Mouse (Mus musculus): ENCODE data around the gene Atp8a2. TPM values are rescaled to one million over a fixed set of nuclear protein-coding genes. Genes with fewer than 3 reads are reported as not detected.

Gene Atp8a2
- polyA plus RNA-seq, 1 experiment from 2014 or later = 10.3 TPM

- Histone ChIP-seq H3K4me2 (replicated peaks; ENCODE audit: low read depth, low read length) (no peak overlapping the region), H3K9ac (ENCODE audit: low read depth, low read length) (no peak overlapping the region), H3K27me3 (ENCODE audit: control insufficient read depth, insufficient read depth, low read length) (no peaks in the 10 kb centered on the region), H3K9me3 (ENCODE audit: control insufficient read depth, low read length) (no peaks in the 10 kb centered on the region), H3K4me3 (ENCODE audit: low read depth, low read length) (no peak overlapping the region), H3K27ac (ENCODE audit: low read depth, low read length) (no peak overlapping the region), H3K4me1 (replicated peaks; ENCODE audit: control insufficient read depth, insufficient read depth, low read length) (no peaks in the 10 kb centered on the region), H3K36me3 (ENCODE audit: control insufficient read depth, insufficient read depth, low read length) (no peaks in the 10 kb centered on the region)
- ATAC-seq (ENCODE audit: low FRiP score) (no peak), DNase-seq (ENCODE audit: low spot score) (no peak)
- 79% methylated on average over 3 of the region's 3 CpGs for WGBS
These were observed 487.3 kb downstream of the Atp8a2 start for GRCm38 (mm10) chr14:59709505-59710335.

GRCm38 (mm10) chr14:59708009-59708408, 489.0 kb downstream of the Atp8a2 start:
- no peak overlapping the region for H3K4me2 ChIP-seq (replicated peaks; ENCODE audit: low read depth, low read length)
- WGBS = 93% methylated on average over 7 of the region's 7 CpGs
- H3K4me3 ChIP-seq (ENCODE audit: low read depth, low read length) = no peak overlapping the region
- no peaks in the 10 kb centered on the region for H3K36me3 ChIP-seq (ENCODE audit: control insufficient read depth, insufficient read depth, low read length)
- no peaks in the 10 kb centered on the region for H3K9me3 ChIP-seq (ENCODE audit: control insufficient read depth, low read length)
- no peaks in the 10 kb centered on the region for H3K4me1 ChIP-seq (replicated peaks; ENCODE audit: control insufficient read depth, insufficient read depth, low read length)
- no peak for ATAC-seq (ENCODE audit: low FRiP score)
- no peak overlapping the region for H3K27ac ChIP-seq (ENCODE audit: low read depth, low read length)
- no peak overlapping the region for H3K9ac ChIP-seq (ENCODE audit: low read depth, low read length)
- no peaks in the 10 kb centered on the region for H3K27me3 ChIP-seq (ENCODE audit: control insufficient read depth, insufficient read depth, low read length)
- DNase-seq (ENCODE audit: low spot score) = no peak

DNA sequence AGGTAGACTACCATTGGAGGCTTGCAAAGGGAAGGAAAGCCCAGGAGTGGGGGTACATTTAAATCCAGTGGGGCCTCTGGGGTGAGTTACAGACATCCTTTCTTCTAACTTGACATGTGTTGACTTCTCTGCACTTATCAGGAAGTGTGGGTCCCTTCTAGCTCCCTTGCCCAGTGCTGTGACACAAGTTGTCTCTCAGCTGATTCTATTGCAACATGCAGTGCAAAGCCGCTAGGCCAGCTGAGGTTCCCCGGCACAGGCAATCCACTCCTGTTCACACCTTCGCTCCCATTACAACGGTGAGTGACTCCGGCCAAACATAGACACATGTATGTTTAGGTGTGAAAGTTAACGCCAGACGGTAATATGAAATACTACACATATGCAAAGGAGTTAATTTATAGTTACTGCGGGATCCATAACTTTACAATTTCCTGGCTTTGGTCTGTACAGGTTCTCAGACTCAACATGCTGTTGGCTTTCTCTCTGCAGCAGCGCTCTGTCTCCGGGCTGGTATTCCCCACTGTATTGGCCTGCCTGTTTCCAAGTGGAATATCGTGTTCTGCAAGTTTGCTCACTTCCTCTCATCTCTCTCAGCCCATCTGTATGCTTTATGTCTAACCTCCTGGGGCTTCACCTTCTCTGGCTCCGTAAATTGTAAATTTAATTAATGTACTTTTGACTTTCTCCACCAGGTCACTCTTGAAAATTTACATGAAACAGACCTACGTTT, 491.5 kb downstream of the Atp8a2 start:
- Histone ChIP-seq H3K9ac (ENCODE audit: low read depth, low read length) (no peak overlapping the region), H3K36me3 (ENCODE audit: control insufficient read depth, insufficient read depth, low read length) (no peaks in the 10 kb centered on the region), H3K27ac (ENCODE audit: low read depth, low read length) (no peak overlapping the region), H3K4me1 (replicated peaks; ENCODE audit: control insufficient read depth, insufficient read depth, low read length) (no peaks in the 10 kb centered on the region), H3K4me3 (ENCODE audit: low read depth, low read length) (no peak overlapping the region), H3K4me2 (replicated peaks; ENCODE audit: low read depth, low read length) (no peak overlapping the region), H3K9me3 (ENCODE audit: control insufficient read depth, low read length) (no peaks in the 10 kb centered on the region), H3K27me3 (ENCODE audit: control insufficient read depth, insufficient read depth, low read length) (no peaks in the 10 kb centered on the region)
- no peak for ATAC-seq (ENCODE audit: low FRiP score)
- no peak for DNase-seq (ENCODE audit: low spot score)
- WGBS = 86% methylated on average over 13 of the region's 13 CpGs

DNA sequence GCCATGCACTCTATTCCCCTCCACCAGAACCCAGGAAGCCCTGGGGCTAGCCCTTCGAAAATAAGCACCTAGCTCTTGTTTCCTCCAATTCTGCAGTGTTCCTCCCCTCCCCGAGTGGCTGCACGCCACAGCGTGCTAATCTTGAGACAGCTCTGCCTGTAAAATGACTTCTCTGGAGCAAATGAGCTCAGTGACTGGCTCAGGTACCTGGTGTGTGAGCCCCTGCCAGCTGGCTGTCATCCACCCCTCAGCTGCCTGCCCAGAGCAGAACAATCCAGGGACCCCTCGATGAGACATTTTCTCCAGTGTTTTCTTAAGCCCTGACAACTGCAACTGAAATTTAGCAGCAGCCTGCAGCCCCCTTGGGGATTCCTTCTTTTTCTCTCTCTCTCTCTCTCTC, 495.5 kb downstream of the Atp8a2 start:
- no peaks in the 10 kb centered on the region for H3K36me3 ChIP-seq (ENCODE audit: control insufficient read depth, insufficient read depth, low read length)
- no peaks in the 10 kb centered on the region for H3K27me3 ChIP-seq (ENCODE audit: control insufficient read depth, insufficient read depth, low read length)
- H3K4me3 ChIP-seq (ENCODE audit: low read depth, low read length) = no peak overlapping the region
- H3K27ac ChIP-seq (ENCODE audit: low read depth, low read length) = no peak overlapping the region
- no peak overlapping the region for H3K9ac ChIP-seq (ENCODE audit: low read depth, low read length)
- H3K4me2 ChIP-seq (replicated peaks; ENCODE audit: low read depth, low read length) = no peak overlapping the region
- DNase-seq (ENCODE audit: low spot score) = no peak
- no peaks in the 10 kb centered on the region for H3K4me1 ChIP-seq (replicated peaks; ENCODE audit: control insufficient read depth, insufficient read depth, low read length)
- 63% methylated on average over 5 of the region's 5 CpGs for WGBS
- no peak for ATAC-seq (ENCODE audit: low FRiP score)
- H3K9me3 ChIP-seq (ENCODE audit: control insufficient read depth, low read length) = no peaks in the 10 kb centered on the region

GRCm38 (mm10) chr14:59695160-59695559, 501.8 kb downstream of the Atp8a2 start:
- H3K4me1 ChIP-seq (replicated peaks; ENCODE audit: control insufficient read depth, insufficient read depth, low read length) = no peaks in the 10 kb centered on the region
- no peak overlapping the region for H3K4me2 ChIP-seq (replicated peaks; ENCODE audit: low read depth, low read length)
- no peaks in the 10 kb centered on the region for H3K27me3 ChIP-seq (ENCODE audit: control insufficient read depth, insufficient read depth, low read length)
- H3K9me3 ChIP-seq (ENCODE audit: control insufficient read depth, low read length) = no peaks in the 10 kb centered on the region
- 91% methylated on average over 4 of the region's 4 CpGs for WGBS
- DNase-seq (ENCODE audit: low spot score) = no peak
- H3K27ac ChIP-seq (ENCODE audit: low read depth, low read length) = no peak overlapping the region
- H3K4me3 ChIP-seq (ENCODE audit: low read depth, low read length) = no peak overlapping the region
- no peaks in the 10 kb centered on the region for H3K36me3 ChIP-seq (ENCODE audit: control insufficient read depth, insufficient read depth, low read length)
- H3K9ac ChIP-seq (ENCODE audit: low read depth, low read length) = no peak overlapping the region
- no peak for ATAC-seq (ENCODE audit: low FRiP score)

DNA sequence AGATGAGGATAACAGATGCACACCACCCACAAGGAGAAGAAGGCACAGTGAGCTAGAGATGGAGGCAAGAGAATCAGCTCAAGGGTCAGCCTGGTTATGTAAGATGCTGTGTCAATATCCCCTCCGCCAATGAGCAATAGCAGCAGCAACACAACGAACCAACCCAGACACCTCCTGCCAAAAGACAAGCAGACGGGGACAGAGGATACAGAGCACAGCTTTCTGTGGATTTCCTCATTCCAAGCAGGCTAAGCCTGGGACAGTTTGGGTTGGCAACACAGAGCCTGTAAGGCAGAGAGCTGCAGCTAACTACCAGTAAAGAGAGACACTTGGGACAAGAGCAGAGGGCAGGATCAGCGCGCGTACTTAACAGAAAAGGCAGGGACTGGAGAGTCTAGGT, 504.8 kb downstream of the Atp8a2 start:
- no peaks in the 10 kb centered on the region for H3K9me3 ChIP-seq (ENCODE audit: control insufficient read depth, low read length)
- 83% methylated on average over 6 of the region's 6 CpGs for WGBS
- no peaks in the 10 kb centered on the region for H3K27me3 ChIP-seq (ENCODE audit: control insufficient read depth, insufficient read depth, low read length)
- no peak overlapping the region for H3K9ac ChIP-seq (ENCODE audit: low read depth, low read length)
- no peak overlapping the region for H3K4me3 ChIP-seq (ENCODE audit: low read depth, low read length)
- no peaks in the 10 kb centered on the region for H3K4me1 ChIP-seq (replicated peaks; ENCODE audit: control insufficient read depth, insufficient read depth, low read length)
- ATAC-seq (ENCODE audit: low FRiP score) (no peak), DNase-seq (ENCODE audit: low spot score) (no peak)
- H3K4me2 ChIP-seq (replicated peaks; ENCODE audit: low read depth, low read length) = no peak overlapping the region
- H3K27ac ChIP-seq (ENCODE audit: low read depth, low read length) = no peak overlapping the region
- no peaks in the 10 kb centered on the region for H3K36me3 ChIP-seq (ENCODE audit: control insufficient read depth, insufficient read depth, low read length)

DNA sequence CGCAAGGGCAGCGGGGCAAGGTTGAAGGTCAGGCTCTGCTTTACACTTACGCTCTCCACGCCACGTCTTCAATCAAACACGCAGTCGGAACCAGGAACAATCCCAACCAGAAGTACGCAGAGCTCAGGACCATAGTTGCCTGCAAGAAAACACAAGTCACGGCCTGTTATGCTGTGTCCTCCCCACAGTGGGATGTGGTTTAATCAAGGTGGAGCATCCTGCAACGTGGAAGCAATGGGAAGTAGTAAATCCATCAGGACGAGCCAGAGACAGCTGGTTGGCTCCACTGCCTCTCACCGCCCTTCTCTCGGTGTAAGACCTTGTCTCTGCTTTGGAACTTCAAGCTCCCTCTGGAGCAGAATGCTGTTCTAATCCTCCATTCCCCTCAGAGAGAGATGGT, 505.6 kb downstream of the Atp8a2 start:
- H3K9me3 ChIP-seq (ENCODE audit: control insufficient read depth, low read length) = no peaks in the 10 kb centered on the region
- H3K4me3 ChIP-seq (ENCODE audit: low read depth, low read length) = no peak overlapping the region
- no peaks in the 10 kb centered on the region for H3K36me3 ChIP-seq (ENCODE audit: control insufficient read depth, insufficient read depth, low read length)
- 75% methylated on average over 13 of the region's 13 CpGs for WGBS
- H3K9ac ChIP-seq (ENCODE audit: low read depth, low read length) = no peak overlapping the region
- H3K4me2 ChIP-seq (replicated peaks; ENCODE audit: low read depth, low read length) = no peak overlapping the region
- H3K4me1 ChIP-seq (replicated peaks; ENCODE audit: control insufficient read depth, insufficient read depth, low read length) = no peaks in the 10 kb centered on the region
- no peaks in the 10 kb centered on the region for H3K27me3 ChIP-seq (ENCODE audit: control insufficient read depth, insufficient read depth, low read length)
- H3K27ac ChIP-seq (ENCODE audit: low read depth, low read length) = no peak overlapping the region
- DNase-seq (ENCODE audit: low spot score) = no peak
- ATAC-seq (ENCODE audit: low FRiP score) = no peak

GRCm38 (mm10) chr14:59690954-59691353, 506.0 kb downstream of the Atp8a2 start:
- 75% methylated on average over 12 of the region's 12 CpGs for WGBS
- Histone ChIP-seq H3K4me1 (replicated peaks; ENCODE audit: control insufficient read depth, insufficient read depth, low read length) (no peaks in the 10 kb centered on the region), H3K36me3 (ENCODE audit: control insufficient read depth, insufficient read depth, low read length) (no peaks in the 10 kb centered on the region), H3K9me3 (ENCODE audit: control insufficient read depth, low read length) (no peaks in the 10 kb centered on the region), H3K4me2 (replicated peaks; ENCODE audit: low read depth, low read length) (no peak overlapping the region), H3K9ac (ENCODE audit: low read depth, low read length) (no peak overlapping the region), H3K27ac (ENCODE audit: low read depth, low read length) (no peak overlapping the region), H3K4me3 (ENCODE audit: low read depth, low read length) (no peak overlapping the region), H3K27me3 (ENCODE audit: control insufficient read depth, insufficient read depth, low read length) (no peaks in the 10 kb centered on the region)
- no peak for ATAC-seq (ENCODE audit: low FRiP score)
- no peak for DNase-seq (ENCODE audit: low spot score)

DNA sequence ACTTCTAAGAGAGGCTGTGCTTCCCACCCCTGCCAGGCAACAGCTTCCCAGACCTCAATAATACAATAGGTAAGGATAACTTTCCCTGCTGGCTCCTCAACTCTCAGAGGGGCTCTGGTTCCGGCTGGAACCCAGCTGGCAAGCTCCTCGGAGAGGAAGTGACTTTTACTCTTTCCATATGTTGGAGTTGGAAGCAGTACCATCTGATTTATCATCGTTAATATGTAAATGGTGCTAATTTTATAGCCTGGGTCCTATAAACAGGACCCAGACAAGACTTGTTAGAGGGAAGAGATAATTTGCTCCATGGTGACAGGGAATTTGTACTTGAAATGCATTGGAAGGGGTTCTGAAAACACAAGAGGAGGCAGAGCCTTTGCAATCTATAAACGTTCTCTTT, 507.4 kb downstream of the Atp8a2 start:
- ATAC-seq (ENCODE audit: low FRiP score) (no peak), DNase-seq (ENCODE audit: low spot score) (no peak)
- Histone ChIP-seq H3K9ac (ENCODE audit: low read depth, low read length) (no peak overlapping the region), H3K27me3 (ENCODE audit: control insufficient read depth, insufficient read depth, low read length) (no peaks in the 10 kb centered on the region), H3K4me1 (replicated peaks; ENCODE audit: control insufficient read depth, insufficient read depth, low read length) (no peaks in the 10 kb centered on the region), H3K9me3 (ENCODE audit: control insufficient read depth, low read length) (no peaks in the 10 kb centered on the region), H3K4me2 (replicated peaks; ENCODE audit: low read depth, low read length) (no peak overlapping the region), H3K27ac (ENCODE audit: low read depth, low read length) (no peak overlapping the region), H3K36me3 (ENCODE audit: control insufficient read depth, insufficient read depth, low read length) (no peaks in the 10 kb centered on the region), H3K4me3 (ENCODE audit: low read depth, low read length) (no peak overlapping the region)
- WGBS = 69% methylated on average over 4 of the region's 4 CpGs
